Mouse (Mus musculus) heart, postnatal 0 days (tissue): Measurements from ENCODE around the gene Cnga2. TPM values are rescaled to one million over a fixed set of nuclear protein-coding genes. Genes with fewer than 3 reads are reported as not detected.

ENCODE experiments used
- ATAC-seq: fragments of 200-750 bp; cut with Nextera tagmentation; 2 replicates; pipeline ENCODE4 v1.8.0; 2017; ENCODE audit warnings: low read depth, moderate number of reproducible peaks, moderate library complexity; ENCODE audit not compliant: insufficient read depth
- DNase-seq: peaks from one replicate; pipeline ENCODE4 v3.0.0-alpha.2; 2016; ENCODE audit warnings: low spot score
- H3K27ac ChIP-seq: fragments of 300-500 bp; sonication (generic); 2 replicates; pipeline ENCODE4 v1.5.1; 2014; ENCODE audit warnings: low read depth, mild to moderate bottlenecking
- H3K27me3 ChIP-seq: fragments of 300-500 bp; sonication (generic); 2 replicates; pipeline ENCODE4 v1.6.1; 2014; ENCODE audit warnings: low read length, mixed read lengths; ENCODE audit not compliant: control insufficient read depth, insufficient read depth
- H3K36me3 ChIP-seq: fragments of 300-500 bp; sonication (generic); replicated peaks from 2 replicates; pipeline ENCODE4 v1.6.1; 2014; ENCODE audit warnings: low read length, mixed read lengths; ENCODE audit not compliant: control insufficient read depth, insufficient read depth
- H3K4me1 ChIP-seq: fragments of 300-500 bp; sonication (generic); 2 replicates; pipeline ENCODE4 v1.6.1; 2014; ENCODE audit warnings: antibody characterized with exemption; ENCODE audit not compliant: control insufficient read depth, insufficient read depth
- H3K4me2 ChIP-seq: fragments of 300-500 bp; sonication (generic); 2 replicates; pipeline ENCODE4 v1.6.1; 2014; ENCODE audit warnings: low read depth, mild to moderate bottlenecking, low read length, moderate library complexity
- H3K4me3 ChIP-seq: fragments of 300-500 bp; sonication (generic); 2 replicates; pipeline ENCODE4 v1.5.1; 2014; ENCODE audit warnings: low read depth, low read length
- H3K9ac ChIP-seq: fragments of 300-500 bp; sonication (generic); replicated peaks from 2 replicates; pipeline ENCODE4 v1.6.1; 2014; ENCODE audit warnings: low read depth, low read length, mixed read lengths
- H3K9me3 ChIP-seq: fragments of 300-500 bp; sonication (generic); replicated peaks from 2 replicates; pipeline ENCODE4 v1.6.1; 2016; ENCODE audit warnings: low read length; ENCODE audit not compliant: control insufficient read depth
- CTCF ChIP-seq: IDR thresholded peaks from 2 replicates; pipeline ENCODE4 v1.5.1; 2016; ENCODE audit warnings: antibody characterized with exemption, control low read depth, low read depth
- EP300 ChIP-seq: IDR thresholded peaks from 2 replicates; pipeline ENCODE4 v1.6.1; 2016; ENCODE audit warnings: antibody characterized with exemption, low read depth
- WGBS: fragments of 180-500 bp; shearing (Covaris S2); extraction: QIAGEN DNeasy Blood & Tissue Kit; methylation state at CpG from one replicate; pipeline ENCODE4 v1.1.7; 2014; 5-methylcytosine and 5-hydroxymethylcytosine counted together
- polyA plus RNA-seq: library from polyadenylated mRNA; unstranded; fragments of >200 nt; fragmentation: Nextera tagmentation; extraction: Ambion mirVana; gene quantifications from 2 replicates; pipeline ENCODE4 v1.2.1, GENCODE M21; 2015
- total RNA-seq: library from RNA; depleted of rRNA; stranded (reverse); fragments of >200 nt; gene quantifications from 2 replicates; pipeline ENCODE4 v1.2.3, GENCODE M21; 2014; ENCODE audit warnings: low replicate concordance; rRNA removed

Gene Cnga2
- total and polyA plus RNA-seq, 2 experiments from 2014 or later = 0.04 TPM; not detected in 1

DNA sequence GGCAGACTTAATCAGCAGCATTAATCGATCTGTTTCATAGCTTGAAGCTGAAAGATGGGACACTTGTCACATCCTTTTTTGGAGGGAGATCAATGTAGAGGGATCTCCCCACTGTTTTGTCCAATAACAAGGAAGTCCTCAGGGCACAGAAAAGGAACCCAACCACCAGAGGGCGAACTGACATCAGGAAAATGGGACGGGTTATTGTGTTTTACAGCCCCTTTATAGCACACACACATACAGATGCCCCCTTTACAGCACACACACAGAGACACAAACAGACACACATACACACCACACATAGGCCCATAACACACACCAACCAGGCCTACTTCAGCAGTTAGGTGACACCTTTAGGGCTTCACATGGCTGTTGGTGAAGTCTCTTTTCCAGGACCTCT lies 21.2 kb downstream of the Cnga2 start:
- Histone ChIP-seq H3K36me3 (no peaks in the 10 kb centered on the region), H3K27ac (peak overlapping the region; percentile 64; the same call in 1 of the 2 replicates), H3K4me2 (no peak overlapping the region), H3K4me3 (no peak overlapping the region), H3K4me1 (no peaks in the 10 kb centered on the region), H3K9ac (no peak overlapping the region), H3K27me3 (no peaks in the 10 kb centered on the region), H3K9me3 (no peaks in the 10 kb centered on the region)
- WGBS = 33% methylated on average over 3 of the region's 3 CpGs
- no peak for TF ChIP-seq EP300
- TF ChIP-seq CTCF = peak; percentile 45
- DNase-seq = no peak
- ATAC-seq = no peak

DNA sequence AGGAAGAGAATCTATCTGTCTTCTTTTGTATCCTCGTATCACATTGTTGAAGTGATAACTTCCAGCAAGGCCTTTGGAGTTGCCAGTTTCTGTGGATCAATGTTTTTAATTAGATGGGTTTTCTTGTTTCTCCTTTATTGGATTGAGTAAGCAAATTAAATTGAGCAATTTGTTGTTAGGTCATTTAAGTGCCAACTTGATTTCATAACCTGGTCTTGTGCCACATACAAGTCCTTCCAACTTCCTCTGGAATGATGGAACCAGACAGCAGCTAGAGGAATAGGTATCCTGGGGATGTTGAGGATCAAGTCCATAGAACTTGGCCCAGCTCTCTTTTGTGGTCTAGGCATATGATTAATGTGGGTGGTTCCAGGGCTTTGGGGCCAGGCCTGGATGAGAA lies 30.6 kb downstream of the Cnga2 start:
- no peak for TF ChIP-seq EP300
- no peak for TF ChIP-seq CTCF
- WGBS = 75% methylated on average over 1 of the region's 1 CpGs
- H3K4me1 ChIP-seq = no peaks in the 10 kb centered on the region

GRCm38 (mm10) chrX:72022750-72023398 lies 31.2 kb downstream of the Cnga2 start:
- no peak overlapping the region for H3K9ac ChIP-seq
- 32% methylated on average over 10 of the region's 10 CpGs for WGBS
- no peaks in the 10 kb centered on the region for H3K27me3 ChIP-seq
- H3K4me1 ChIP-seq = no peaks in the 10 kb centered on the region
- peak; percentile 7 for DNase-seq
- H3K9me3 ChIP-seq = no peaks in the 10 kb centered on the region
- no peak overlapping the region for H3K27ac ChIP-seq
- no peak overlapping the region for H3K4me3 ChIP-seq
- no peak overlapping the region for H3K4me2 ChIP-seq
- H3K36me3 ChIP-seq = no peaks in the 10 kb centered on the region
- no peak for ATAC-seq
- no peak for TF ChIP-seq EP300
- TF ChIP-seq CTCF = peak; percentile 54

More for the DNA sequence above, 30.6 kb downstream of the Cnga2 start:
- ATAC-seq (no peak), DNase-seq (no peak)
- Histone ChIP-seq H3K27ac (no peak overlapping the region), H3K9ac (no peak overlapping the region), H3K4me3 (no peak overlapping the region), H3K9me3 (no peaks in the 10 kb centered on the region), H3K36me3 (no peaks in the 10 kb centered on the region), H3K4me2 (no peak overlapping the region), H3K27me3 (no peaks in the 10 kb centered on the region)

DNA sequence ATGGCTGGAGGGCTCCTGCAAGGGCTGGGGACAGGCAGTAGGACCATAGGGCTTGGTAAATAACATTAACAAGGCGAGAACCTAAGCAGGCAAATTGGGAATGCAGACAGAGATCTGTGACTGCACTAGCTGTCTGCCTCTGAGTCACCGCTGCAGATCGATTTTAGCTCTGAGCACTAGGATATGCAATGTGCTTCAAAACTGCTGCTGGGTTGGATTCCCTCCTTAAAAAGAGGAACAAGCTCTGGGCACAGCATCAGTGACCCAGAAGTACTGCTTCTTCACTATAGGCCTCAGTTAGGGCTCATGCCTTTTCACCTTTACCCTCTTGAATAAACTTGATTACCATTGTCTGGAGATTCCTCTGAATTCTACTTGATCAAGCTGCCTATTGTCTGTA lies 31.9 kb downstream of the Cnga2 start:
- no peaks in the 10 kb centered on the region for H3K4me1 ChIP-seq
- H3K27me3 ChIP-seq = no peaks in the 10 kb centered on the region
- no peak overlapping the region for H3K4me3 ChIP-seq
- DNase-seq = no peak
- 67% methylated on average over 3 of the region's 3 CpGs for WGBS
- TF ChIP-seq EP300 (no peak), CTCF (no peak)
- no peak for ATAC-seq
- no peak overlapping the region for H3K27ac ChIP-seq
- no peak overlapping the region for H3K9ac ChIP-seq
- no peaks in the 10 kb centered on the region for H3K9me3 ChIP-seq
- no peaks in the 10 kb centered on the region for H3K36me3 ChIP-seq
- H3K4me2 ChIP-seq = no peak overlapping the region

GRCm38 (mm10) chrX:72044056-72044455 lies 52.4 kb downstream of the Cnga2 start:
- no peaks in the 10 kb centered on the region for H3K9me3 ChIP-seq
- no peak overlapping the region for H3K4me3 ChIP-seq
- ATAC-seq (no peak), DNase-seq (no peak)
- no peaks in the 10 kb centered on the region for H3K36me3 ChIP-seq
- 39% methylated on average over 3 of the region's 3 CpGs for WGBS
- H3K4me2 ChIP-seq = no peak overlapping the region
- TF ChIP-seq EP300 (no peak), CTCF (no peak)
- no peak overlapping the region for H3K9ac ChIP-seq
- H3K27me3 ChIP-seq = no peaks in the 10 kb centered on the region
- H3K27ac ChIP-seq = no peak overlapping the region
- no peaks in the 10 kb centered on the region for H3K4me1 ChIP-seq

DNA sequence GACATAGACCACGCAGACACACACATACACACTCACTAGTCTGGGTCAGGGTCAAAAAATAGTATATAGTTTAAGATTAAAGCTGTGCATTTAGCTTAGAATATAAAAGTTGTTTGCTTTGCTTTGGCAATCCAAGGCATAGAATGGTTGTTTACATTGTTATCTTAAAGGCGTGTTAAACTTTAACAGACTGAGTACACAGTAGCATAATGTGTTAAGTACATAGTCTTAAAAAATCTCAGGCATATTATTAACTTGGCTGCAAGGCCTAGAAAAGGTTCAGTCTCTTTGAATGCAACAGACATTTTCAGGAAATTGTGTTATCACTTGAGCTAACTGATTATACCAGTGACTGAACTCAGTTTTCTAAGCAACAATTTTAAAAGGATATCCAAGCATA lies 56.3 kb downstream of the Cnga2 start:
- no peak for ATAC-seq
- Histone ChIP-seq H3K4me1 (no peaks in the 10 kb centered on the region), H3K9me3 (no peaks in the 10 kb centered on the region), H3K27ac (no peak overlapping the region), H3K4me3 (no peak overlapping the region), H3K4me2 (no peak overlapping the region), H3K9ac (no peak overlapping the region), H3K27me3 (no peaks in the 10 kb centered on the region), H3K36me3 (no peaks in the 10 kb centered on the region)
- DNase-seq = no peak
- WGBS = 75% methylated on average over 2 of the region's 2 CpGs
- TF ChIP-seq CTCF = no peak

Other genes starting within 250 kb of the Cnga2 start
- 9.6 and 9.7 TPM in 2 replicates for gene Vma21, start 175.9 kb upstream of the Cnga2 start, total RNA-seq
- 57.7 and 61.0 TPM in 2 replicates for gene Vma21, start 175.9 kb upstream of the Cnga2 start, polyA plus RNA-seq
- gene Gm1141, start 70.8 kb upstream of the Cnga2 start, total RNA-seq = not detected in 2 replicates
- gene Gm1141, start 70.8 kb upstream of the Cnga2 start, polyA plus RNA-seq = 0.05 TPM in 1 of 2 replicates, not detected in the other
- gene Prrg3, start 29.2 kb upstream of the Cnga2 start, total RNA-seq = 12.3 and 14.9 TPM in 2 replicates
- 4.6 and 4.7 TPM in 2 replicates for gene Prrg3, start 29.2 kb upstream of the Cnga2 start, polyA plus RNA-seq
- not detected in 2 replicates for gene Fate1, start 18.9 kb upstream of the Cnga2 start, total RNA-seq
- gene Fate1, start 18.9 kb upstream of the Cnga2 start, polyA plus RNA-seq = 0.12 and 0.16 TPM in 2 replicates
- gene Magea4, start 230.2 kb downstream of the Cnga2 start, total RNA-seq = not detected in 2 replicates
- not detected in 2 replicates for gene Magea4, start 230.2 kb downstream of the Cnga2 start, polyA plus RNA-seq